Comparison of ENCODE assay signal across 8 mouse cellular contexts in the genomic region with DNA sequence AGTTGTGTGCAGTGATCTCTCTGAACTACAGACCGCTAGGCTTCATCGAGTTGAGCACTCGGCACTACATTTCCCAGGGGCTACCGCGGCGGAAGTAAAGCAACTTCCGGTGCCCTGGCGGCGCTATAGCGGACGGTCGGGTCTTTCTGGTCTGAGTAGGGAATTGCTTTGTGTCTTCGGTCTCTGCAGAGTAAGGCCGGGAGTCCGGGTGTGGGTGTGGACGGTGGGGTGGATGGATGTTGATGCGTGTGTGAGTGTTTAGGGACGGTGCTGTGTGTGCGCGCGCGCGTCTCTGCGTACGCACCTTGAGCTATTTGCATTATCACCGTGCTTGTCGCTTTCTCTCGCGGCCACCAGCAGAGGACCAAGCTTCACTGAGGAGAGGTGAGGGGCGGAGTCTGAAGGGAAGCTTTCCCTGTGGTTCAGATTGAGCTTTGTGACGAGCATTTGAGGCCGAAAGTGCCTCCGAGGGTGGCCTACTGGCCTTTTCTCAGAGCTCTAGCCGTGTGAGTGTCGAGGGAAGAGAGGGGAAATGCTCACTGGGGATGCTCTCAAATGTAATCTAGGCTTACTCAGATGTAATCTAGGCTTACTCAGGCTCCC. TPM values are rescaled to one million over a fixed set of nuclear protein-coding genes. Genes with fewer than 3 reads are reported as not detected.
DNase-seq lines count a peak whose midpoint lies in the region; ATAC-seq and TF ChIP-seq lines count a peak whose summit lies in the region.

A gene (plus strand): TSS at position 109 of the 603 bp plus-strand sequence.

- H3K36me3 ChIP-seq in hindbrain, embryonic 10.5 days, result peaks cover 15% of the 10 kb centered on the region; the same call in 1 of the 2 replicates
- no peaks in the 10 kb centered on the region for H3K36me3 ChIP-seq in lung, postnatal 0 days (ENCODE audit: insufficient read depth, low read length)

- peak within 1 kb of the TSS; percentile 77 for H3K4me2 ChIP-seq in lung, postnatal 0 days (replicated peaks; ENCODE audit: low read depth, low read length)

- ATAC-seq in frontal cortex, adult (ENCODE audit: low TSS enrichment), result peak; percentile 94
- ATAC-seq in lung, postnatal 0 days, result peak; percentile 97

- WGBS in hindbrain, embryonic 10.5 days, result under 1% methylated on average over 35 of the region's 35 CpGs
- WGBS in lung, postnatal 0 days, result under 1% methylated on average over 35 of the region's 35 CpGs

- peak within 1 kb of the TSS; percentile 82 for H3K4me3 ChIP-seq in hindbrain, embryonic 10.5 days
- peak within 1 kb of the TSS; percentile 81 for H3K4me3 ChIP-seq in lung, postnatal 0 days (ENCODE audit: low read depth, low read length)

- H3K9me3 ChIP-seq in hindbrain, embryonic 10.5 days, result no peaks in the 10 kb centered on the region
- no peaks in the 10 kb centered on the region for H3K9me3 ChIP-seq in lung, postnatal 0 days (ENCODE audit: low read length)

- peak within 1 kb of the TSS; percentile 65 for H3K9ac ChIP-seq in lung, postnatal 0 days (replicated peaks; ENCODE audit: low read depth)

- H3K27me3 ChIP-seq in hindbrain, embryonic 10.5 days (ENCODE audit: insufficient read depth, poor library complexity, severe bottlenecking), result no peaks in the 10 kb centered on the region
- no peaks in the 10 kb centered on the region for H3K27me3 ChIP-seq in lung, postnatal 0 days (replicated peaks; ENCODE audit: insufficient read depth, low read length)

- peak; percentile 74 for TF ChIP-seq CTCF in lung, postnatal 0 days (IDR thresholded peaks at IDR 0.05)

- H3K27ac ChIP-seq in hindbrain, embryonic 10.5 days, result peak within 1 kb of the TSS; percentile 98
- H3K27ac ChIP-seq in lung, postnatal 0 days (ENCODE audit: low read length), result peak within 1 kb of the TSS; percentile 87

- H3K4me1 ChIP-seq in hindbrain, embryonic 10.5 days (replicated peaks), result peaks cover 39% of the 10 kb centered on the region
- peaks cover 3% of the 10 kb centered on the region; the same call in 1 of the 2 replicates for H3K4me1 ChIP-seq in lung, postnatal 0 days (ENCODE audit: insufficient read depth, low read depth, low read length)

- peak; percentile 87 for DNase-seq in MN1 (ENCODE audit: low spot score)
- peak; percentile 87 for DNase-seq in cerebellum, adult 9-10 months
- peak; percentile 91 for DNase-seq in hindbrain, embryonic 10.5 days (ENCODE audit: low spot score)
- DNase-seq in layer of hippocampus, adult 9-11 months, result peak; percentile 84
- peak; percentile 95 for DNase-seq in lung, postnatal 0 days (ENCODE audit: low spot score)
- peak; percentile 77 for DNase-seq in ovary, postnatal 14 days (ENCODE audit: low spot score)
- peak; percentile 85 for DNase-seq in thymus, postnatal 14 days

- TF ChIP-seq EP300 in lung, postnatal 0 days (IDR thresholded peaks at IDR 0.05), result no peak

RNA-seq across cellular contexts. Expression of the gene that starts here (rescaled TPM):
- 55.2 and 62.2 TPM in 2 replicates for polyA plus RNA-seq in hindbrain, embryonic 10.5 days (2016; fragmentation: Nextera tagmentation; extraction: Ambion mirVana)
- polyA plus RNA-seq in lung, postnatal 0 days (2015; fragmentation: Nextera tagmentation; extraction: Ambion mirVana), result 12.6 and 13.6 TPM in 2 replicates

Comparison
In these comparisons a context has a peak if more than half of its experiments do, and no peak if none do; other contexts are left out.
1. Peak in every context shown above with its lines: DNase-seq, ATAC-seq, H3K4me3 ChIP-seq and H3K27ac ChIP-seq.